Mouse (Mus musculus): ENCODE results near the gene Hpse2.
"Not testable (repeated sequence)": the region's sequence is repeated elsewhere in the genome, so short reads cannot be mapped to it uniquely, and the experiment has no call there.

Gene Hpse2

DNA sequence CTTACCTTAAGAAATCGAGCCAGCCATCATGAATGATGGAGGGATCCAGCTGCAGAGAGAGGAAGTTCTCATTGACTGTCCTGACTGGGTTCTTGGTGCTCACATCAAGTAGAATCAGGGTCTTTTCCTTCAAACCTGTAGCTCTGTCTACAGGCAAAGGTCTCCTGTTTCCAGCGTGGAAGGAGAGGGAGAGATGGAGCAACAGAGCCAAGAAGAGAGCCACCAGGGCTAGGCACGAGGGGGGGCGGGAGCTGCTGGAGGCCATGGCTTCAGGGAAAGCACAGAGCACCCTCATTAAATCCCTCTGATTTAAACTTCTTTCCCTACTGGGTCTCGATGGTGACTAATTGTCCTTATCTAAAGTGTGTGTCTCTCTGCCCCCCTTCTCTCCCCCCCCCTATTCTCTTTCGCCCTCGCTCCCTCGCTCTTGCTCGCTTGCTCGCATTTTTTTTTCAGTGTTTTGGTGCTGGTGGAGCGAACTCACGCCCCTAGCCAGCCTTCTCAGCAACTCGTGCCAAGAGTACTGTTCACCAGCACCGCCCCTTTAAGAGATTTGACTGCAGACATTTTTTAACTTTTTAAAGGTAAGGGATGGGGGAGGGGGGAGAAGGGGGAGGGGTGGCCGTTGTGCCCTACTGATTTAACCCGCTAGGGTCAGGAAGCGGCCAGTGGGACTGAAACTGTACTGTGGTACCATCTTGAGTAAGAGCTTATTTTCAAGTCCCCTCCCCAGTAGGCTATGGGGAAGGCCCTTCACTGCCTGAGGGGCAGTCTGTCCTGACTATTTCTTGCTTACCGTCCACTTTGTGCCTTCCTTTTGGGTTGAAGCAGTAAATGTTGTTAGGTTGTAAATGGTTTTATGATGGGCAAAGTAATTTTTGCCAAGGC, at the start of gene Hpse2:
TSS of gene Hpse2 (minus strand) at position 339 of the 888 bp plus-strand sequence.
- no peak for DNase-seq (ENCODE audit: low read depth, low spot score)

DNA sequence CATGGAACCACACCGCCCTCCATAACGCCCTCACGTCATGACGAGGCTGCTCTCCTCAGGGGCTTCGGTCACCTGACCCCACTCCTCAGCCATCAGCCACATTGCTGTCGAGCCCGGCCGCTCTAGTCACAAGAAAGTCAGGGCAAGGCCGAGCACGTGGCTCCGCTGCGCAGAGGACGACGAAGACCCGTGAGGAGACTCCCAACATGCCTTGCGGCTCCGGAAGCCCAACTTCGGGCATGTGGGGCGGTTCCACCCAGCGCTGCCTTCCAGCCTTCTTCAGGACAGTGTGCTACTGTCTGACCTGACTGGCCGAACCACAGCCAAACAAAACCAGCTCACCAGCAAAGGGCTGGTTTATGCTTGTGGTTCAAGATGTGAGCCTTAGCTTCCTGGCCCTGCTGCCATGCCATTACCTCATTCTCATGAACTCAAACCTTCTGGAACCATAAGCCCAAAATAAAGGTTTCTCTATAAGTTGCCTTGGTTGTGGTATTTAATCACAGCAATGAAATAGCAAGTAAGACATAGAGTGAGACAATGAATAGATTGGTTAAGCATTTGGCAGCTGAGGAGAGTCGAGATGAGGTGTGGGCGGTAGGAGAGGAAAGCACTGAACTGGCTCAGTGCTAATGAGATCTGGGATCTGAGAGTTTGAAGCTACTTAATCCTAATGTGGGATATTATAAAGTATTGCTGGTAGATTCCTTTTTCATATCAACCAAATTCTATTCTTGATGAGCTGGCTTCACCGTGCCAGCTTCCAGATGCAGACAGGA, 39.5 kb upstream of the Hpse2 start:
- DNase-seq (ENCODE audit: low read depth, low spot score): no peak

DNA sequence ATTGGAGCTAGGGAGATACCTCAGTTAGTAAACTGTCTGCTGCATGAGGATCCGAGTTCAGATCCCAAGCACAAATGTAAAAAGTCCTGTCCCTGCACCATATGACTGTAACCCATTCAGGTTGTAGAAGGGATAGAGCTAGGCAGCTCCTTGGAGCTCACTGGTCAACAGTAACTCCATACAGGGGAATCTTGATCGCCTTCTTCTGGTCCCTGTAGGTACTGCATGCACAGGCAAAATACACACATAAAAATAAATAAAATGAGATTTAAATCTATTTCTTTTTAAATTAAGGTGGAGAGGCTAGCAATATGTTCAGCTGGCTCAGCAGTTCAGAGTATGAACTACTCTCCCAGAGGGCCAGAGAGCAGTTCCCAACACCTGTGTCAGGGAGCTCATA, 35.9 kb upstream of the Hpse2 start:
- no peak for DNase-seq (ENCODE audit: low read depth, low spot score)

DNA sequence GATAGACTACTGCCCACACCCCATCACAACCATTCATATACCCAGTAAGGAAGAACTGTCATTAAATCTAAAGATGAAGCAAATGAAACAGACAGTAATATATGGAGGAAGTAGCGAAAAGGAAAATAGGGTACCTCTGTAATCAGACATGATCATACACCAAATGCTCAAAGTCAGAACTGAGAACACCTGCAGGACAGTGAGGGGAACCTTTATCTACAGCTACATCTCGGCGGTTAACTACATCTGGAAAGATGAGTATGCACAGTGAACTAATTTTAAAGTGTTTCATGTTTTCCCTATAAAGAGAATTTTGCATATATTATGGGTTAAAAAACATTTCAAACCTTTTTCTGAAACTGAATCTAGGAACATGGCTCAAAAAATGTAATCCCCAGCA, 32.4 kb upstream of the Hpse2 start:
- no peak for DNase-seq (ENCODE audit: low read depth, low spot score)

DNA sequence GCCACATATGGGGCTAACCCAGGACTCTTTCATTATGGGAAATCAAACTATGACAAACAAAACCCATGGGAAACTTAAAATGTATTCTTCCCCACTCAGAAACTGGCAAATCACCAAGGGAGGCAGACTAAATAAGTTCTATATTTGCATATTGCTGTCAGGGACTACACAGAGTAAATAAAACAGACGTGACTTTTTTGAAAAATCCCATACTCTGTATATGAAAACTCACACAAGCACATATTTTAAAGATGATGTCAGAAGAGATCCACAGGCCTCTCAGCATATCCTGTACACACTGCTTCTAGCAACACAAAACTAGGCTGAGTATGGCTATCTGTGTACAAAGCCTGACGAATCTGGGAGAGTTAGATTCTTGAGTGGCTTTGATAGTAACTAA, 27.4 kb upstream of the Hpse2 start:
- DNase-seq (ENCODE audit: low read depth, low spot score): no peak

DNA sequence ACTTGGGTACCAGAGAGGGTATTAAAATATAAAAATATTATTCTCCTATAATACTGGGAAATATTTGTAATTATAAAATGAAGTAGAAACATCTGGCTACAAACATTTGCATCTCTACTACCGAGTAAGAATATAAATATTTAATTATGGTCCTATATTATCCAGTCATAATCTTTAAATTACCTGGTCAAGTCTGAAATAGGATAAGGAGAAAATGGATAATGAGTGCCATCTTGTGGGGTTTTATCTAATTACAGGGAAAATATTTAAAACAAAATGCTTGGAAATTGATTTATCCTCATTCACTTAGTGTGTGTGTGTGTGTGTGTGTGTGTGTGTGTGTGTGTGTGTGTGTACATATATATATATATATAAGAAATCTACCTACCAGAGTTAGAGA, 19.0 kb upstream of the Hpse2 start:
- no peak for DNase-seq (ENCODE audit: low read depth, low spot score)

DNA sequence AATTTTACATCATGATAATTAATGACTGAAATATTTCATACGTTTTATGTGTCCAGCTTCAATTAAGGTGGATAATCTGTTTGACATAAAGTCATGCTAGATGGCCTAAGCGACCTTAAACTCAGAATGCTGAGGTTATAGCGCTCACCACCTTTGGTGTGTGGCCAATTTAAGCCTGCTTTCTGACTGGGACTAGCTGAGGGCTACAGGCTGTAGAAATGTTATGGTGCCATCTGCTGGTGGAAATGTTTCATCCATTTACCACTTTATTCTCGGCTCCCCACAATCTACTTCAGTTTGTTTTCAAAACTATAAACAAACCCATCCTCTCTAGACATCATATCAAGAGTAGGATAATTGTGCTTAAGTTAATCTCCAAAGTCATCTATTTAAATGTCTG, 8.2 kb upstream of the Hpse2 start:
- DNase-seq (ENCODE audit: low read depth, low spot score): peak; percentile 65

DNA sequence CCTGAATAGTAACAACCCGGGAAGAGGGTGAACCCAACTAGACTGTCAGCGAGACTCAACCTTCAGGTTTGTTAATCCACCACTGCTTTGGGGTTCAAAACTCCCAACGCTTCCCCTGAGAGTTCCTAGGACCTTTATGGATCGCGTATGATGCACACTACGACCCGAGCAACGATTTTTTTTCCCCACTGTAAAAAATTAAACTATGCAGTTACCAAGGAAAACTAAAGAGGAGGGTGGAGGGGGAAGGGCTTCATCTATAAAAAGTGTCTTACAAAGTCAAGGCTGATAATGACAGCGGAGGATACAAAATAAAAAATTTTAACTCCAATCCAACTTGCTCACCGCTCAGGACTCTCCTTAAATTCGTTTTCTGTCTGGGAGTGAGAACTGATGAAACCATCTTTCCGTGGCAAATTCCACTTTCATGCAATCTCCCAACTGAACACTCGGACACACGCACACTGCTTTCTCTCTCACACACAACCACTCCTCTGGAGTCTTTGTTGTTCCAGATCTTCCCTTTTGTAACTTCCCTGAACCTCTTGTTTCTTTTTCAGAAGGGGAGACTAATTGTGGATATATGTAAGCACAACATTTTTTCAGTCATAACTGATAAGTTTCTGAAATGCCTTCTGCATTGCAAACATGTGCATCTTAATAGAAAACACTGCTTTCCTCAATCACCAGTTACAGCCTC, 934 bp downstream of the Hpse2 start:
- DNase-seq (ENCODE audit: low read depth, low spot score): no peak

DNA sequence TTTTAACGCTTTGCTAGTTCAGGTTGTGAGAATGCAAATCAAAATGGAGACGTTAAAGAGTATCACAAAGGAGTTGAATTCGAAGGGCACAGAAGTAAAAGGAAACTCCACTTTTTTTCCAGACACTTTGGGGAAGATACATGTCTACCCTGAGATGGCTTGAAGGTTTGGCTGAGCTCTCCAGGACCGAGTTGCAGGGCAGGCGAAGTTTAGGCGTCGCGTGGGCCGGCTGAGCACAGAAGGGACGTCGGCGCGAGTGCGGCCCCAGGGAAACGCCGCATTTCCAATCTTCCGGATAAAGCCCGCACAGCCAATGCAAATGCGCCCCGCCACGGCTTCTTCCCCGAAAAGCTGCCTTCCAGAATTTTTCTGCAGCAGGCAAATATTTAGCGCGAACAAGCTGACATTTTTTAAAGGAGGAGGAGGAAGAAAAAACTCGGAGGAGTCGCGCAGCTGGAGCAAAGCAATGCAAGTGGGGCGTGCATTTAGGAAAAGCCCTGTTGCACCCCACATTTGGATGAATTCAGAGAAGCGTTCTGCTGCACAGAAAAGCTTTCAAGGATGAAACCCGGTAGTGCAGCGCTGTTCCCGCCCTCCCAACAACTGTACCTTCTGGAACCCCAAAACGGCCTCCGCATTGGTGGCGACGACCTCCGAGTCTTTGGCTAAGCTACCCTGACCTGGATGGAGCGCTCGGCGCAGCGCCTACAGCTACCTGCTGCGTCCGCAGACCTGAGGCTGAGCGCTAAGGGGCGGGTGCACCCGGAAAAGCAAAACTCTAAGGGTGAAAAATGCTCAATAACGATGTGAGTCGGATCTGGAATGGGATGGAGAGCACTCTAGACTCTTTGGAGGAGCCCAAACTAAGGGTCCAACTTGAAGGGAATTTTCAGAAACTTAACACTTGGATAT, 1.9 kb downstream of the Hpse2 start:
- DNase-seq (ENCODE audit: low read depth, low spot score): no peak

DNA sequence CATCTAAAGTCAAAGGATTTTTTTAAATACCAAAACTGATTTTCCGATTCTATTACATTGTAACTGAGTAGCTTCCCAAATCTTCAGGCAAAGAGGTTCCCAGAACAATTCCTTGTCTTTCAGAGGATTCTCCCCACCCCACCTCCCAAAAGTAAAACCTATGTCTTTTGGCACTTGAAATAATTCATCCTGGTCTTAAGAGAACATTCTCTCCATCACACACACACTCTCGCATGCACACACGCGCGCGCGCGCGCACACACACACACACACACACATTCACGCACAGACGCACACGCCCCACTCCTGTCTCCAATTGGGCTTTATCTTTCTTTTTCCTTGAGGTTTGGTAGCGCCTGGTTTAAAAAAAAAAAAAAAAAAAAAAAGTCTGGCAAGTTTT, 2.7 kb downstream of the Hpse2 start:
- no peak for DNase-seq (ENCODE audit: low read depth, low spot score)

DNA sequence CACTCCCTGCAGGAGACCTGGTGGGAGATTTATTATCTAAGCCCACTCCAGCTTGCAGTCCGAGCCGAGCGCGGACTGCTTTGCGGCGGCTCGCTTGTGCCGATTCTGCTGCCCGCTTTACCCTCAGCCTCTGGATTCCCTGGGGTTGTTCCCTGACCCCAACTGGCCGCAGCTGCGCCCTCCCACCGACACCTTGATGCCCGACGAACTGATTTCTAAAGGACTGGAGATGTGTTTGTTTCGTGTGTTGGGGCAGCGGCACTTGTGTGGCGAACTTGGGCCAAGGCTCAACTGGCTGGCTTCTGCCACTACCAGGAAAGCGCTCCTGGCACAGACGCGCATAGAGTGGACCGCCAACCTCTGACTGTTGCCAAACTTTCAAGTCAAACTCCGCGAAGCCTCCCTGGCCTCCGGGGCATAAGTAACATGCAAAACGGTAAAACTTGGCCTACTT, 3.1 kb downstream of the Hpse2 start:
- no peak for DNase-seq (ENCODE audit: low read depth, low spot score)

DNA sequence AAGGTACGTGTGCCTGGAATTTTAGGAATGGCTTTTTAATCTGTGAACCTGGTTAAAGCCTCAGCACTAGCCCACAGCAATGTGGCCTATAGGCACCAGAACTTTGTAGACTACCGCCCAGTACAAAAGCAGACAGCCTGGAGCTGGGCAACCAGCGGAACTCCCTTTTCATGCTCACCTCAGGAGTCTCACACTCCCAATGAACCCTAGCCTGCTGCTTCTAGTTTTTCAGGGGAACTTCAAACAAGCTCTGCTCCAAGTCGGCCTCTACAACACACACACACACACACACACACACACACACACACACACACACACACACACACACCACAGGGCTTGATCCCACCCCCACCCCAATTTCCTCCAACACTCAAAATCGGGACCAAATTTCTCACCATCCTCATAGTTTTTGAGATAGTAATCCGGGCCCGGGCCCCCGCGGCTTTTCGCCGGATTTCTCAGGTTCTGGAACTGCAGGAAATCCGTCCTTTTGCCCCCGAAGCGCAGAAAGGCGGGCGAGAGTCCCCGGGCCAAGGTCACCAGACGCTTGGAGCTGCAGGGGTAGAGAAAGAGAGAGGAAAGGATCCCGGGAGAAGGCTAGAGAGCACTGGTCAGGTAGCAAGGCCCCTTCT, 3.7 kb downstream of the Hpse2 start:
- DNase-seq (ENCODE audit: low read depth, low spot score): no peak

DNA sequence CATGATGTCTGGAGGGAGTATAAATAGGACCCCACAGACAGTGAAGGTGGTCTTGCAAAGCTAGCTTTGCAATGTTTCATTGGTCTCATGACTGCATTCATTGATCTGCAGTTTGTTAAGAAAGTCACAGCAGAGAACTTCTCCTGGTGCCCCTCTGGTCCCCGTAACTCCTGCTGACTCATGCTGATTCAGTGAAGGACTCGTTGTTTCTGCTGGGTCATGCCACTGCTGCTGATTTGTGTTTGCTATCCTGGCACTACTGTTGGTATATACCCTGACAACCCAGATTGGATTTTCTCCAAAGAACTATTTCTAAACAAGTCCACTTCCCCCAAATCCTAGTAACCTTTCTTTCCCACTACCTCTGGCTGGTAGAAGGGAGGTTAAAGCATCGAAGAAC, 29.3 kb downstream of the Hpse2 start:
- no peak for DNase-seq (ENCODE audit: low read depth, low spot score)

DNA sequence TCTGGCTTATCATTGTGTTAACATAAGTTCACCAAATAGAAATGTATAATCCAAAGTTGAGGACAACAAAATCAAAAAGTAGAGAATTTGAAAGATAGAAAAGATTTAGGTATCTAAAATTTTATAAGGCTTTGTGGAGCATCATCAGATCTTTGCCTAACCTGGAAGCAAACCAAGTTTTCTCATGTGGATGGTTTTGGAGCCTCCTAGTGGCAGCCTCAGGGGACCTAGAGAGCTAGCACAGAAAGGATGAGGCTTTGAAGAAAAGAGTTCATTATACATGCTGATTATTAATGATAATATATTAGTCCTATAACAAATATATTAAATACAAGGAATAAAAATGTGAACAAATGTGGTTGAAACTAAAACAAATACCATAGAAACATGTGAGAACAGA, 77.0 kb downstream of the Hpse2 start:
- DNase-seq (ENCODE audit: low read depth, low spot score): no peak

DNA sequence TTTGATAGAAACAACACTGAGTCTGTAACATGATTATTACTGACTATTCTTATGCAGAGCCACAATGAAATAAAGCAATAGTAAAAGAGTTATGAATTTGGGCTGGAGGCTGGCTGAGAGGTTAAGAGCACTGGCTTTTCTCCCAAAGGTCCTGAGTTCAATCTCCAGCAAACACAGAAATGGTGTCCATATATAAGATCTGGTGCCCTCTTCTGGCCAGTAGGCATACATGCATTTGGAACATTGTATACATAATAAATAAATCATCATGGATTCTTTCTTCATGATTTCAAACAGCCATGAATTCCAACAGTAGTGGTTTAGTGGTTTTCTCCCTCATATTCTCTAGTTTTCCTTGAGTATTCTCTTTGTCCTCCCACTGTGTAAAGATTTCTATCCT, 81.4 kb downstream of the Hpse2 start:
- DNase-seq (ENCODE audit: low read depth, low spot score): peak; percentile 2

DNA sequence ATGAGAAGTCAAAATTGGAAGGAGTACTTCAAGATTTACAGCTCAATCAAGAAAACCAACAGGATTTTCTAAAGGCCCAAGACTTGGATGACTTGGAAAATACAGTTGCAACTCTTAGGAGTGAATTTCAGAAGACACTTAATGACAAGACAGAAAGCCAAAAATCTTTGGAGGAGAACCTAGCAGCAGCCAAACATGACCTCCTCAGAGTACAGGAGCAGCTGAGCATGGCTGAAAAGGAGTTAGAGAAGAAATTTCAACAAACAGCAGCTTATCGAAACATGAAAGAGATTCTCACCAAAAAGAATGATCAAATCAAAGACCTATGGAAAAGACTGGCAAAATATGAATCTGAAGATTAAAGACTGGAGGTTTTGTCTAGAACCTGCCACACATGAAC, 106.8 kb downstream of the Hpse2 start:
- DNase-seq (ENCODE audit: low read depth, low spot score): not testable (repeated sequence)

DNA sequence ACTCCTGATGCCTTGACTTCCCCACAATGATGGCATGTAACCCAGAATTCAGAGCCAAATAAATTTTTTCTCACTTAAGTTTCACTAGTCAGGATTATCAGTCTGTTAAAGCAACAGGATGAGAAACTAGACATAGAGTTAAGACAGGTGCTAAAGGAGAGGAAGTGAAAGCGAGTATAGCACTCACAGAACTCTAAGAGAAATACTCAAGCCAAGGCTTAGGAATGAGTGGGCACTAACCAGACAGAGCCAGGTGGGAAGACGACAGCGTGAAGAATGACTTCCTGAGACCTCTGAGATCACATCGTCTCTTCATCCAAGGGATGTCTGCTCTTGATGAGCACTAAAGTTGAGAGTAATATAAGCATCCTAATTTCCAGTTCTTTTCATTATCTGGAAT, 144.2 kb downstream of the Hpse2 start:
- DNase-seq (ENCODE audit: low read depth, low spot score): no peak

DNA sequence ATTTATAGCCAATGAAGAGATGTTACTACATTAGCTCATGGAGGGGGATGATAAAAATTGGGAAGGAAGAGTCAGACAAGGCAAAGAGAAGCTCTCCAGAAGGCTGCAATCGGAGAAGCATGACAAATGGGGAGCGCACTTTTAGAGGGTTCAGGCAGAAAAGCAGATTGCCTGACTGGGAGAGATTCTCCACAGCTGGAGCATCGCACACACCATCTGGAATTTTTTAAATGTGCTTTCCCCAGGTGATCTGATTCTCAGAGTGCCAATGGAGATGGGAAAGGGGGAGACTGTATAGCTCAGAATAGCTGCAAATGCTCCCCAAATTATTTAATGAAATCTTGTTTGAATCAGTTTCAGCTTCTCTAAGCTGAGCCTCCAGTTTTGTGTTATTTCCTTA, 156.4 kb downstream of the Hpse2 start:
- DNase-seq (ENCODE audit: low read depth, low spot score): no peak

DNA sequence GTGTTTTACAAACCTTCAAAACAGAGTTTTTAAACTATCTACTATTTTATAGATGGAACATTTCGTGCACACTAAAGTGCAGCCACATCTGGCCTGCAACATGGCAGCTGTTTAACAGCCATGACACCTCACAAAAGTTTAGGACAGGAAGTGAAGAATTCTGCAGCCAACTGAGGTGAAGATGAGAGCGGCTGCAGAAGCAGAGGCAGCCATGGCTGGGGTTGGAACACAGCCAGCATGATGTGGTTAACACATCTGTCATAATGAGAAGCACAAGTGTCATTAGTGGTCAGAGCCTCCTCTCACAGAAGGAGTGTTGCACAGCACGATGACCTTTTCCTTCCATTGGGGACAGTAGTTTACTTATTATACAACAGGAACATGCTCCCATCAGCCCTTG, 194.6 kb downstream of the Hpse2 start:
- peak; percentile 7 for DNase-seq (ENCODE audit: low read depth, low spot score)

DNA sequence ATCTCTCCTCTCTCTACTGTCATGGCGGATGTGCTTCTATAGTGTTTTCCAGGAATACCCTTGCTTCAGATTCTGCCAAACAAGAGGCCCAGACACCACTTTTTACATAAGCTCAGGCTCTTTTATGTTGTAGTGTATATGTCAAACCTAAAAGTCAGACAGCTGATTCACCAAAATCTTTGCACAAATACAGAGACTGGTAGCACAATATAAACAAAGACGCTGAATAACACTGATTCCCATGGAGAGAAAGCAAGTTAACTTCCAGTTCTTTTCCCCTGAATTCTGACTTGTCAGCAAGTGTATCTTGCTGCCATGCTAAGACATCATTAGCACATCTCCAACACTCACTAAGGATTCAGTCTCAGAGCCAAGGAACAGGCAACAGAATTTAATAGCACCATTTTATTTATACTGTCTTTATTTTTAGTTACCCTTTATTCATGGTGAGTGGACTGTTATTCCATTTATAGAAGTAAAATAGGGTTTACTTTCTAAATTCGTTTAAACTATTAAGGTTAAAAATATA, 212.7 kb downstream of the Hpse2 start:
- no peak for DNase-seq (ENCODE audit: low read depth, low spot score)
